Mouse (Mus musculus) right cerebral cortex, postnatal 10 days (tissue): Measurements from ENCODE around the gene Mb21d2.

Experiments used
- DNase-seq, 2 experiments: peaks; one replicate each; pipeline ENCODE4 v3.0.0; 2021; ENCODE audit warnings: low spot score in 2 of 2

The Mb21d2 gene

DNA sequence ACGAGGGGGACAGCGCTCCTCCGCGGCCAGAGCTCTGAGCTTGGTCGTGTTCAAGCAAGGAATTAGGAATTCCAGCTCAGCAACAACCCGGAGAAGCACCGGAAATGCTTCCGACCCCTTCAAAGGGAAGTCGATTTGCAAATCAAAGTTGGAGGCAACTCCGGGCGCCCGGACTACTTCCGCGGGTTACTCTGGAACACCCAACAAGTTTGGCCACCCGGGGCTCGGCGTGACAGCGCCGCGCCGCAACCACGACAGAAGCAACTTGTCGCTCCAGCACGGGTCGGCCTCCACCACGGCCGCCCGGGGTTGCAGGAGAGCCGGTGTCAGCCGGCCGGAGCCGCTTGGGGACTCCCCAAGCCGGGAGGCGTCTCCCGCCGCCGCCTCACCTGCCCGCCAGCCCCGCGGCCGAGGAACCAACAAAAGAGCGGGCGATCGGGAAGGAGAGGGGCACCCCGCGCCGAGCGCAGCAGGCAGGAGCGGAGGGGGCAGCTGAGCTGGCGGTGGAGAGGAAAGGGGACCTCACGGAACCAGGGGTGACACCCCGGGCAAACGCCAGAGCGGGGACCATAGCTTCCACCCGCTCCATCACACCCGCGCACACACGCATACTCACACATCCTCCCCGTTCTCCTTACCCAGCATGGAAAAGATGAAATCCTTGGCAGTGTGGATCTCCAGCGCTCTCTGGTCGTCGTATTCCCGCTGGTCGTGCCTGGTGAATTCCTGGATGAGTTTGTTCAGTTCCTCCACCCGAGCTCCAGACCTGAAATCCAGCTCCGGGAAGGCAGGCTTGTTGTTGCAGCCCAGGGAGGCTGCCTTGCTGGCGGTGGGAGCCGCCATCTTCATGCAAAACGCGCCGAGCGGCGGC, at the start of gene Mb21d2:
Mb21d2 (minus strand) TSS at position 859 of the 871 bp plus-strand sequence.
- DNase-seq, result peak; percentile 73 to 74

DNA sequence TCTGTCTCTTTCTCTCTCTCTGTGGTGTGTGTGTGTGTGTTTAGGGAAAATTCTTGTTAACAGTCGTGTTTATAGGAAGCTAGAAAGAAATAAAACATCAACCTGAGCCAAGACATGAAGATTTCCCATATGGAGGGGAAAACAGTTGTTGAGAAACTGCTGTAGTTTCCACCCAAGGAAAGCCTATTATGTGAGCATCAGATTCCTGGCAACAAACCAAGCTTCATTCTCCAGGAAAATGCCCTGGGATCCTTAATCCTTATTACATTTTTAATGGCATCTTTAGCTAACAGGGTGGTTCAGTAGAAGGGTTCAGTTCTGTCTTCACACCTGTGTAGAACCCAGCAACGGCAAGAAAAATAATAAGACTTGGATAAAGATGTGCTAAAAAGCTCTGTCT, 36.8 kb upstream of the Mb21d2 start:
- DNase-seq, result no peak

DNA sequence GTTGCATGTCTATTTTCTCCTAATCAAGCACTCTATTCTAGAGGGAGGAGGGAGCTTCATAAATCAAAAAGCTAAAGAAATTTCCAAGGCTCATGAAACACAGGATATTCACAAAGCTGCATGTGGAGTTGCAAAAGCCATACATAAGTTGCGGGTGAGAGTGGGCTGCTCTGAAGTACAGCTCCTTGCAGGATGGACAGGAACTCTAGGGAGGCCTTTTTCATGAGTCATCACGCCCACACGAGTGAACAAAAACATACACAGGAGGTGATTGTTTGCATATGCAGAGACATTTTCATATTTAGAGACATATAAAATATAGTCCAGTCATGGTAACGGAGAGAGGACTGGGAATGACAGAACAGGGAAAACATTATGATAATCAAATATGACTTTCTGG, 34.6 kb upstream of the Mb21d2 start:
- DNase-seq, result no peak

DNA sequence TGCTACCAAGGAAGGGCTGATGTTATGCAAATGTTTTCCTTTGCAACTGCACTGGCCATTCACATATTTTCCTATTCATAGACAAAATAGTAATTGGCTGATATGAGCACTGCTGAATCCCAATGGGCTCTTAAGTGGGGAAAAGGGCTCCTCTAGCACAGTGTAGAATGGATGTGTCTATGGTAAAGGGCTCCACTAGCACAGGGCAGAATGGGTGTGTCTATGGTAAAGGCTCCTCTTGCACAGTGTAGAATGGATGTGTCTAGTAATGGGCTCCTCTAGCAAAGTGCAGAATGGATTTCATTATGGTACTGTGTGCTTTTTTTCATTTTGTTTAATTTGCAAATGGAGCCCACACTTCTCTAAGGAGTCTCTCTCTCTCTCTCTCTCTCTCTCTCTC, 33.5 kb upstream of the Mb21d2 start:
- DNase-seq, result no peak

DNA sequence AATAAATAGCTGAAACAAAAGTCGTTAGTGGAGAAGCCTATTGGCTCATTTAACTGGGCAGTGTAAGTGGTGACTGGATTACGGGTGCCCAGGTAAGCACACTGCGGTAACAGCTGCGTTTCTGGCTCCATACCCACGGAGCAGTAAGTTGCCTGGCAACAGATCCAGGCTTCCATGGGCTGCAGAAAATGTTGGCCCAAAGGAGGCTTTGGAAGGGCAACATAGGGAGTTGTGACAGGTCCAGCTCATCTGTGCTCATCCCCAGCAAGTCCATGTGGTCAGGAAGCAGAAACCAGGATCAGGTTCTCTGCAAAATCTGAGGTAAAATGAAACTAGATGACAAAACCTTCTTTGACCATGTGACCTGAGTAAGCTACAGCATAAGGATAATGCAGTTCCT, 20.3 kb upstream of the Mb21d2 start:
- no peak for DNase-seq

DNA sequence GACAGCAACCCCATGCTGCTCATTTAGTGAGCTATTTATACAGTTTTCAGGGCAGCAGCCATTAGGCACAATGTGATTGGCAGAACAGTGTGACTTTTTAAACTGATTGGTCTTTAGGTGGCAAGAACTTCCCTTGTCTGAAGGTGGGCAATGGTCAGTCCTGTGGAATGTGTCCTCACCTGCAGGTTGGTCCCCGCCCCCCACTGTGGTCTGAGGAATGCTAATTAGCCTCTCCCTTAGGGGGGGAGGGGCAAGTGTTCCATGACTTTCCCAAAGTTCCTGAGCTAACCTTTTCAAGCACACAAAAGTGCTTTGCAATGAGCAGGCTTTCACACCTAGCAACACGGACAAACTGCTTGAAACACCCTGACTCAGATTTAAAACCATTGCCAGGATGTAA, 13.8 kb upstream of the Mb21d2 start:
- no peak for DNase-seq

DNA sequence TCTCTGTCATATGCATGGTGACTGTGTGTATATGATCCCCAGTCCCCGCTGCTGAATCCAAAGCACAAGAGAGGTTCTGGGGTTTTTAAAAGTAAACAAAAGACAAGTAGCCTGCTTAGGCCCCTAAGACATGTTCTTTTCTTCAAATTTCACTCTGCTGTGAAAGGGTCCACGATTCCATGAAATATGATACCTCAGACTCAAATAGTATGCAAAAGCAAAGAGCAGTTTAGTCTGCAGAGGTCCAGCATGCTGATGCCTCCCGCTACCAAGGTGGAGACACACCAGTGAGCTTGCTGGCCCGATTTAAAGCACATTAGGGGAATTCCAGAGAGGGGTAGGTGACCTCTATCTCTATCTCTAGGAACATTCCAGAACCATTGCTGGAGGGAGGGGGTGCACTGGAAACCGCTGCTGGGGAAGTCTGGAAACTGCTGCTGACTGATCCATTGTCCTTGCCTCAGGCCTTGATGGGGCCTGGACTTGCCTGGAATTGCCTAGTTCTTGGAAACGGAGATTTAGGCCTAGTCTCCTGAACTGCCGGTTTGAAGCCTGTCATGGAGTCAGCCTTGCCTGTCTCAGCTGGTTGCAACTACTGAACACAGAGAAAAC, 6.8 kb upstream of the Mb21d2 start:
- DNase-seq, result no peak

DNA sequence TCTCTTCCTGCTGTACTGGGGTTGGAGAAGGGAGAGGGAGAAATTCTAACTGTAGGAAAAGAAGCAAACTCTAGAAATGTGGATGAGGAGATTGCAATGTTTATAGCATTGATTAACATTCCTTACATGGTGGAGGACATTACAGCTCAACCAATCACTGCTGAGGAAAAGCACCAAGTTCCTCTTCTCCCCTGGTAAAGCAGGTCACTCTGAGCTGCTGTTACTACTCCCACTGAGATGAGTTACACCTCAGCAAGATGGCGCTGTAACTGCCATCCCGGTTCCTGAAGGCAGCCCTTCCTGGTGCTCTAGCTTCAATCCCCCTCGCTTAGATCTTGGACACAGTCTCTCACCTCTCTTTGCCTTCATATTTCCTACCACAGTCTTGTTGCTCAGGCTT, 6.2 kb upstream of the Mb21d2 start:
- no peak for DNase-seq

DNA sequence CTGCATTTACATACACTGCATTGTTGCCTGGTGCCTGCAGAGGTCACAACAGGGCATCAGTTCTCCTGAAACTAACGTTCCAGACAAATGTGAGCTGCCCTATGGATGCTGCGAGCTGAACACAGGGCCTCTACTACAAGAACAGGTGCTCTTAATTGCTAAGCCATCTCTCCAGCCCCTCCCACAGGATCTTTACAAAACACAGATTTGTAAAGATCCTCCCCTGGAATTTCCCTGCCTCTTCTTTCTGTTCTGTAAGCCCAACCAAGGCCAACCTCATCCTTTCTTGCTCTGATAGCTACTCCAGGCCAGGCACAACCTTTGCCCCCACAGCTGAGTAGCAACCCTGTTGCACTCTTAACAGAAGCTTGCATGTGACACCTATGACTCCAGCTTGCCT, 1.7 kb upstream of the Mb21d2 start:
- DNase-seq, result no peak

DNA sequence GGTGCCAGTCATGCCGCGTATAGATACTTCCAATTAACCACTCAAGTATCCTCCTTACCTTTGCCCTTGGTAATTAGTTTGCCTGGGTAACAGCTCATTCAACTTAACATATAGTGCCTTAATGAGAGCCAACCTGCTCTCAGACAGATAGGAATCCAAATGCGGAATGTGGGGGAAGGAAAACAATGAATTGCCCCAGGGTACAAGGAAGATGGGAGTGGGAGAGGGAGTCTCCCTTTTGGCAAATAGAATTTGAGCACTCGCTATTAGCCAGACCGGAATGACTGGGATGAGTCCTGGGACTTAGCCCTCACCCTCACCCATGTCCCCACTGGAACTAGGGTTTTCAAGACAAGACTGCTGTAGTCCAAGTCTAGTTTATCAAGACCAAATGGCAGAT, 953 bp upstream of the Mb21d2 start:
- no peak for DNase-seq

DNA sequence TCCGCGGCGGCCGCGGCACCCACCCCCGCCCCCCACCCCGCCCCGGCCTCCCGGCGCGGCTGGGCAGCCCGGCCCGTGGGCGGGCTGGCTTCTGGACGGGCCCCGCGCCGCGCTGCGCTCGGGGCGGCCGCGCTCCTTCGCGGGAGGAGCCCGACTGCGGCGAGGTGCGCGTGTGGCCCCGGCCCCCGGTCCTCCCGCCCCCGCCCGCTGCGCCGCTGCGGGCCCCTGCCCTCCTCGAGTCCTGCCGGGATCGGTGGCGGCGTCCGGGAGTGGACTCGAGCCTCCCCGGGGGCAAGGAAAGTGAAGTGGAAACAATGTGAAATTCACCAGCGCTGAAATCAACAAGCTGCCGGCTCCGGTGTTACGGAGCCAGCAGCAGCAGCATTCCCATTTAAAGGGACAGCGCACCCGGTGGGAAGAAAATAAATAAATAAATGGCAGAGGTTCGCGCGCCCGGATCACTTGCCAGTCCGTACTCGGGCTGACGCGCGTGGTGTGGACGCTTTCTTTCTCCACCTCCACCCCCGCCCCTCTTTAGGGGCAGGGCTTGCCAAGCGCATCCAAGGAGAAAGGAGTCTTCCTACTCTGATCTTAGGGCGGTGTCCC, 316 bp upstream of the Mb21d2 start:
- peak; percentile 73 to 77 for DNase-seq

DNA sequence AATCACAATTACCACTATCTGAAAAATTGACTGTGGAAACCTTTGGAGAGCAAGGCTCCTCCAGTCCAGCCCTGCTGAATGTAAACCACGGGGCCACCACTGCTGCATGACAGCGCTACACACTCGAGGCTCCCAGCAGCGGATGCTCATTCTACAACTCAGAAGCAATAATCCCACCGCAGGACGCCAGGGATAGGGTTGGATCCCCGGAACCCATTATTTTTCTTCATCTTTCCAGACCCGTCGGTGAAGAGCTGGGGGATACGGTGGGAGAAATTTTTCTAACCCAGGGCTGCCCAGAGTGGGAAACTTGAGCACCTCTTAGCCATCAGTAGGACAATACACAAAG, 1.0 kb downstream of the Mb21d2 start:
- DNase-seq, result peak; percentile 60 to 61

DNA sequence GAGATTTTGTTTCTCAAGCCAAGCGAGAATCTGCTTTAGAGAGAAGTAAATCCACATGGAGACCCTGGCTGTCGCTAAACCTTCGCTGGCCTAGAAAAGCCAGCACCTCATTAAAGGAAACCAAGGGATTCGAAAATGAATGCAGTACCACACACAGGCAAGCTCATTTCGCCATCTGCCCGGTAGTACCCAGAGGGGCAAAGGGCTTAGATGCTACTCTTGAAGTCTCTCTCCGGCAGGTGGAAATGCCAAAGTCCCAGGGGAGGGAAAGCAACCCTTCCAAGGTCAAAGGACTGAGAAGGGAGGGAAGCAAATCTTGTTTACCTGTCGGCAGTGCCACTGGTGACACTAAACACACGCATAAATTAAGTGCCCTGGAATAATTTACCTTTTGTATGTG, 2.1 kb downstream of the Mb21d2 start:
- no peak for DNase-seq

DNA sequence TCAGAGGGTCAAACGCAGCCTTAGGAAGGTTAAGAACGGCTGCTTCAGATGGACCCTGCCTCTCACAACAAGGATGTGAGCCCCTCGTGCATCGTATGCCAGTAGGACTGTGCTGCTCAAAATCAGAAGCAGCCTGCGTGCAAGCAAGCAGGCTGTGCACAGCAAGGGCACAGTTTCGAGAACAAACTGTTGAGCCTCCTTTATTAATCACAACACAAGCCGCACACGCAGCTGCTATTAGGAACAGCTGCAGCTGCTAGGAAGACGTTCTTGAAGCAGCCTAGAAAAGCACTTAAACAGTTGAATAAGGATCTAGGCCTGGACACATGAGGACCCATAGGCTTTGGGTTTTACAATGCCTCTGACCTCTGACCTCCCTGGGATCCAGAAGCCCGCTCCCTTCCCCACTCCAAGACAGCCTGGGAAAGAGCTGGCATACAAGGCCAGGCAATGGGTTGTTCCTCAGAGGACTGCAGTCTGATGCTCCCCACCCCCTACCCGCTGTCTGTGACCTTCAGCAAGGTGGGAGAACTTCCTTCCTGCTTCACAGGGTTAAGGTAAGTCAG, 10.1 kb downstream of the Mb21d2 start:
- DNase-seq, result peak in 1 of 2 experiments; percentile 39

DNA sequence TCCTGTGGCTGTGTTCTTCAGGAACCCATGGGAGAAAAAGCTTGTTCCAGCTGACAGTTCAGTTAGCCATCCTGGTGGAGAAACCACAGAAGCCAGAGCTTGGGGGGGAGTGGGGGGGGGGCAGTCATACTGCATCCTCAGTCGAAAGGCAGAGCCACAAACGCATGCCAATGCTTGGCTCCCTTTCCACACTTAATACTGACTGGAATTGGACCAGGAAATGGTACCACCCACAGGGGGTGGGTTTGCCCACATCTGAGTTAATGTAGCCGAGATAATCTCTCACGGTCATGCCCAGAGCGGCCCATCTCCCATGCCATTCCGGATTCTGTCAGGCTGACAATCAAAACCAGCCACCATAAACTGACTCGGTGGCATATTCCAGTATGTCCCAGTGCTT, 14.1 kb downstream of the Mb21d2 start:
- no peak for DNase-seq

DNA sequence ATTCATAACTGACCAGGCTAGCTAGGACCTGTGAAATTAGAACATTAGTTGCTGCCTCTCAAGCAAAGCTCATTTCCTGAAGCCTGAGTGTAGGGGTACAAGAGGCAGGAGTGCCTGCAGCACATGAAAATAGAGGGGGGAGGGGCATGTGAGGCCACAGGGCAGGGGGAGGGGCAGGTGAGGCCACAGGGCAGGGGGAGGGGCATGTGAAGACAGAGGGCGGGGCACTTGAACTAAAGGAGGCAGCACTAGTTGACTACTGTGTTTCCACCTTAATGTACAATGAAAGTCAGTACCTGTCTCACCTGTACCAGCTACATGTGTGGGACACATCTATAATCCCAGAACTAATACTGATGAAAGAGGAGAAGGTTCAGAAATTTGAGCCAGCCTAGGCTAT, 14.8 kb downstream of the Mb21d2 start:
- no peak for DNase-seq

DNA sequence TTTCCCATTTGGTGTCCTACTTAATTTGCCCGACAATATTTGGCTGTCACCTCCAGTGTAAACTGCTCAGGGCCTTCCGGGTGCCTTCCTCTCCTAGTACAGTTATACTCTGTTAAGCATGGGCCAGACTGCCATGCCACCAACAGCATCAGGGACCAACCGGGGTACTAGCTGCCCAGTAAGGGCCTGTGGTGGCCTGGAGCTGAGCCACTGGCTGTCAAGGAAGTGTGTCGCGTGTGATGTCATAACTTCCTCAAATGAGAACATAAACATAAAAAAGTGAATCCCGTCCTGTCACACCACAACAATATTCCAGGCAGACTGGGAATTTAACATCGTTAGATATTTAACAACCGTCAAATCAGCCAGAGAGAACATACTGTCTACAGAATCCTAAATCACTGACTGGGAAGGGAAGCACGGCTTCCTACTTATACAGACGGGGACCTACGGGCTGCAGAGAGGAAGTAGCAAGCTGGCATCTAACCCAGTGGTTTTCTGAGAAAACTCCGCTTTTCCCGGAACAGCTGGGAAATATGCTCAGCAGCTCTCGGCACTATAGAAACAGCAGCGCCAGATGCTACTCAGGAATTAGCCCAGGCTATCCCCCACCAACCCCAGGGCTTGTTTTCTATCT, 17.9 kb downstream of the Mb21d2 start:
- no peak for DNase-seq

DNA sequence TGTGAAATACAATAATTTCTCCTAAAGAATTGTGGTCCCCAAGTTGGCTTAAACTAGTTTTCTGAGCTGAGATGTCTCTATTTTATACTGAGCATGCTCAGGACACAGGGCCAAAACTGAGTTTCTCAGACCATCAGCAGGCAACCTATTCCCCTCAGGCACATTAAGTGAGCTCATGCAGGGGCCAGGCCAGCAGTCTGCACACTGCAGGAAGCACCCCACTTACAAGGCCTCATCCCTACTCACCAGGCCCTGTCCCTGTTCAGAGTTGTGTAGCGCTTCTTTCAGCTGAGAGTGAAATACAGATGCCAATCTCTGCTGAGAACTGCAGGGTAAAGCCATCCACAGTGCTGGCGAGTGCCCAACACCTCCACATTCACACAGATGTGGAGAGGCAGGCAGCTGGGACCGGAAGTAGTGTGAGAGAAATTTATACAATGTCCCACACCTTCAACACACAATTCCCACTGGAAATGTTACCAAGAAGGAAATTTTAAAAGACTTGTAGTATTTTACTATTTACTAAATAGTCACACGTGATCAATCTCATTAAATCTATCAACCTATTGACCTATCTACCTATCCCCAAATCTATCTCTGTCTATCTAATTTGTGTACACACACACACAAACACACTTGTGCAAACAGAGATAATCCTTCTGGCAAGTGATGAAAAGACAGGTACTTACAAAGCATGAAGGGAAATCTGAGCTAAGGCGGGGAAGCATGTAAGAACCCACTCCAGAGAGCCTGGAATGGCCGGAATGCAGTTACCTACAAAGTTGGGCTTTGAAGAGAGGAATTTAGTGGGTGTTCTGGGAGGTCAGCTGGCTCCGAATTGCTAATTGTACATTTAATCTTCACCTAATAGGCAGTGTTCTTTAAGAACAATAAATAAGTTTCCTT, 22.9 kb downstream of the Mb21d2 start:
- DNase-seq, result no peak

DNA sequence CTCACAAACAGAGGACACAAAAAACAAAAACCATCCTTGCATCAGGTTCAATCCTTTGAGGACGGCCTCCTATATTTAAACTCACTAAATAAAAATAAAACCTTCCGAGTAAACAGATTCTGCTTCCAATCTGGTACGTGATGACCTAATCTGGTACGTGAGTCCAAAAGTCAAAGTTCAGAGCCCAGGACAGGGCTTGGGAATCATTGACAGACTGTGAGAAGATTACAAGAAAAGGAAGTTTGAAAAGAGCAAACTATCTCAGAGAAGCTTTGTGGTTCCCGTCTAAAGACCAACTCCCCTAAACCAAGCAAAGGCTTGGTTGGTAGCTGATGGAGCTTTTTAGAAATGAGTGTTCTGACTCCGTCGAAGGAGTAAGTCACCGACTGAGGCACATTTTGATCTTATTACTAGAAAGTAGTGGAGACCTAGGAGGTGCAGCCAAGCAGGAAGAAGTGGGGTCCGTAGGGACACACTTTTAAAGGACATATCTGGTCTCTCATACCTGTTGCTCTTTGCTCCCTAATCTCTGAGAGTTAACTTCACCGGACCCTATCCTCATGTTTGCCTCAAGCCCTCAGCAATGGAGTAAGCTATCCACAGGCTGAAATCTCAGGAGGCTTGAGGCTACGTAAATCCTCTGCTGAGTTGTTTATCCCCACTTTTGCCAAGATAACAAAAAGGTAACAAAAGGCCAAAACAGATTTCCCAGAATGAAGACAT, 23.7 kb downstream of the Mb21d2 start:
- no peak for DNase-seq
